Mouse (Mus musculus): ENCODE measurements at regions not wholly inside any gene's neighbourhood (a gene's known extent, or its start where the extent isn't known, plus 50 kb on each side); places are given as distances from the start of the nearest gene placed in this dataset.

GRCm38 (mm10) chr12:107046496-107046895 is 441.9 kb upstream of the 3110018I06Rik start:
- no peaks in the 10 kb centered on the region for H3K36me3 ChIP-seq (ENCODE audit: control insufficient read depth in 1 of 2, insufficient read depth in 2 of 2, low read length in 2 of 2)
- H3K4me1 ChIP-seq (ENCODE audit: control insufficient read depth in 1 of 2, insufficient read depth in 2 of 2, low read length in 2 of 2) = no peaks in the 10 kb centered on the region
- no peaks in the 10 kb centered on the region for H3K27me3 ChIP-seq (ENCODE audit: control insufficient read depth in 1 of 2, insufficient read depth in 2 of 2, low read length in 2 of 2)
- no peak overlapping the region for H3K27ac ChIP-seq (ENCODE audit: control insufficient read depth, low read depth, low read length)
- H3K4me3 ChIP-seq (ENCODE audit: control insufficient read depth in 1 of 2, insufficient read depth in 1 of 2, low read depth in 2 of 2, low read length in 2 of 2) = no peak overlapping the region
- no peak for DNase-seq (ENCODE audit: low read depth, low spot score)
- H3K79me2 ChIP-seq (ENCODE audit: control insufficient read depth, insufficient read depth, low read length, poor library complexity) = no peaks in the 10 kb centered on the region
- H3K9ac ChIP-seq (ENCODE audit: control insufficient read depth, low read depth, low read length, poor library complexity, severe bottlenecking) = no peak overlapping the region
- TF ChIP-seq SIN3A (IDR thresholded peaks at IDR 0.05; ENCODE audit: low read length) = no peak
- TF ChIP-seq POLR2AphosphoS5 (IDR thresholded peaks at IDR 0.05; ENCODE audit: borderline replicate concordance, low read depth, low read length) = no peak
- TF ChIP-seq GATA1 (IDR thresholded peaks at IDR 0.05; ENCODE audit: low read depth, low read length) = no peak
- no peak for TF ChIP-seq POLR2A (IDR thresholded peaks at IDR 0.05; ENCODE audit: control insufficient read depth in 1 of 2, insufficient read depth in 1 of 2, low read depth in 1 of 2, low read length in 2 of 2, poor library complexity in 1 of 2)
- no peak for TF ChIP-seq ZNF384 (IDR thresholded peaks at IDR 0.05; ENCODE audit: low read depth, low read length)
- no peak for TF ChIP-seq MEF2A (IDR thresholded peaks at IDR 0.05; ENCODE audit: extremely low read depth, insufficient replicate concordance, low read depth, low read length, poor library complexity, severe bottlenecking)
- TF ChIP-seq RCOR1 (IDR thresholded peaks at IDR 0.05; ENCODE audit: low read depth, low read length) = no peak
- no peak for TF ChIP-seq CTCF (IDR thresholded peaks at IDR 0.05 in 2 of 3, conservative IDR thresholded peaks at IDR 0.05 in 1 of 3; ENCODE audit: control insufficient read depth in 1 of 3, insufficient read depth in 1 of 3, low read depth in 2 of 3, low read length in 3 of 3, poor library complexity in 1 of 3, severe bottlenecking in 1 of 3)
- no peak for TF ChIP-seq MAZ (IDR thresholded peaks at IDR 0.05; ENCODE audit: low read depth, low read length)
- no peak for TF ChIP-seq ZKSCAN1 (IDR thresholded peaks at IDR 0.05; ENCODE audit: low read depth, low read length)
- H3K9me3 ChIP-seq (replicated peaks; ENCODE audit: insufficient read depth, low read length) = no peaks in the 10 kb centered on the region

DNA sequence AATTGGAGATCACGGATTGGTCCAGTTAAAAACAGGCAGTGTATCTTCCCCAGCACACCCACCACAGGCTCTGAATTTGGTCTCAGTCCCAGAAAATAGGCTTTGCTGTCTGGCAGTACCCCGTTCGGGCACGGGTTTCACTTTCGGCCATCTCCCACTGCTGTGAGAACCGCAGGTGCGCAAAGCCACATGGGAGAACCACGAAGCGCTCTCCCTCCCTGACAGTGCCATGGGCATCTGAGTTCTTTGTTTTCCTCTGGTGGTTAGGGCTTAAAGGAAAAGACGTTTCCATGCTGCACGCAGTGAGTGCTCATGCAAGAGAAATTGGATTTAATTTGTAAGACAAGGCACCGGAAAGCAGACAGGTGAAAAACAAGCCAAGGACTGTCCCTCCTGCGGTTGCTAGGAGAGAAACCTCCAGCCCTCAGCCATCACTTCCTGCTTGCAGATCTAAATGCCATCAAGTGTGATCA is 441.3 kb upstream of the 3110018I06Rik start:
- H3K9ac ChIP-seq (ENCODE audit: control insufficient read depth, low read depth, low read length, poor library complexity, severe bottlenecking) = no peak overlapping the region
- no peak for DNase-seq (ENCODE audit: low read depth, low spot score)
- TF ChIP-seq MEF2A (IDR thresholded peaks at IDR 0.05; ENCODE audit: extremely low read depth, insufficient replicate concordance, low read depth, low read length, poor library complexity, severe bottlenecking) (no peak), USF2 (IDR thresholded peaks at IDR 0.05; ENCODE audit: borderline replicate concordance in 1 of 2, insufficient read depth in 1 of 2, low read depth in 1 of 2, low read length in 2 of 2) (no peak), ZMIZ1 (IDR thresholded peaks at IDR 0.05; ENCODE audit: low read depth, low read length) (no peak), MAZ (IDR thresholded peaks at IDR 0.05; ENCODE audit: low read depth, low read length) (no peak), NELFE (IDR thresholded peaks at IDR 0.05; ENCODE audit: low read depth, low read length) (no peak), BHLHE40 (IDR thresholded peaks at IDR 0.05; ENCODE audit: borderline replicate concordance, low read depth, low read length) (no peak), POLR2AphosphoS5 (IDR thresholded peaks at IDR 0.05; ENCODE audit: borderline replicate concordance, low read depth, low read length) (no peak), POLR2A (IDR thresholded peaks at IDR 0.05; ENCODE audit: control insufficient read depth in 1 of 2, insufficient read depth in 1 of 2, low read depth in 1 of 2, low read length in 2 of 2, poor library complexity in 1 of 2) (no peak), EP300 (IDR thresholded peaks at IDR 0.05; ENCODE audit: low read depth in 1 of 2, low read length in 2 of 2) (no peak)
- H3K4me3 ChIP-seq (ENCODE audit: control insufficient read depth in 1 of 2, insufficient read depth in 1 of 2, low read depth in 2 of 2, low read length in 2 of 2) = no peak overlapping the region
- H3K79me2 ChIP-seq (ENCODE audit: control insufficient read depth, insufficient read depth, low read length, poor library complexity) = no peaks in the 10 kb centered on the region
- H3K36me3 ChIP-seq (ENCODE audit: control insufficient read depth in 1 of 2, insufficient read depth in 2 of 2, low read length in 2 of 2) = no peaks in the 10 kb centered on the region
- no peaks in the 10 kb centered on the region for H3K9me3 ChIP-seq (replicated peaks; ENCODE audit: insufficient read depth, low read length)
- no peaks in the 10 kb centered on the region for H3K27me3 ChIP-seq (ENCODE audit: control insufficient read depth in 1 of 2, insufficient read depth in 2 of 2, low read length in 2 of 2)
- no peaks in the 10 kb centered on the region for H3K4me1 ChIP-seq (ENCODE audit: control insufficient read depth in 1 of 2, insufficient read depth in 2 of 2, low read length in 2 of 2)
- H3K27ac ChIP-seq (ENCODE audit: control insufficient read depth, low read depth, low read length) = no peak overlapping the region
